Comparison of ENCODE assay signal across 9 mouse cellular contexts in the genomic region with DNA sequence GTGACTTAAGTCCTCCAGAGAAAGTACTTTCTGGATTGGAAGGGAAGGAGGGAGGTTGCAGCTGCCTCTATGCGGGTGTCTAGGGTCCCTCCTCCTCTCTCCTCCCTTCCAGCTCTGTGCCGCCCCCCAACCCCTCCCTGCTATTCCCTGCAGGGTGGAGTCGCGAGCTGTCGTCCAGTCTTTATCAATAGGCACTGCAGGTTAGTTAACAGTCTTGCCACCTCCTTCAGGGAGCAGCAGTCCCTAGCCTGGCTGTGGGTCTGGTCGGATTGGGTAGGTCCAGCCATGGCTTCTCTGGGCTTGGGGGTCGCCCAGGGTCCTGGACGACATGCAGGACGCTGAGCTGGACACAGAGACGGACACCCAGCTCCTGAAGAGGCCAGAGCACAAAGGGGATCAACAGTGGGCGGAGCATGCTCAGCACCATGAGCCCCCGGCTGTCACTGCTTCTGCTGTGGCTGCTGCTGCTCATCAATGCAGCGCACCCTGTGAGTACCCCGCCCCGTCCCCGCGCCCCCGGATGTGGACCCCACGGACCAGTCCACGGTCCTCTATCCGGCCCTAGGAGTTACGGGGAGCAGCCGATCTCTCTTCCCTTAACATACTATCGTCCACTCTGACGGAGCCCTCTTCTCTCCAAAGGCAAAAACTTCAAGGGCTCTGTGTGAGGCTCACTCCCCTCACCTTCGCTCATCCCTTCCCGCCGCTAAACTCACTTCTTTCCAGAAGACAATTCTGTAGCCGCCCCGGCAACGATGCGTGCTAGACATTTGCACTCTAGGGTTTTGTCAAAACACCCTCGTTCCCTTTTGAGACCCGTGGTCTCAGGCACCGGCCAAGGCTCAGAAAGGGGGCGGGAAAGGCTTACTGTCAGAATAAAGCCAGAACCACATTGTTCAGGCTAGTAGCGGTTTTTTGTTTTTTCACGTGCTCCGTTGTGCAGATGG. TPM values are rescaled to one million over a fixed set of nuclear protein-coding genes. Genes with fewer than 3 reads are reported as not detected.
DNase-seq lines count a peak whose midpoint lies in the region; ATAC-seq and TF ChIP-seq lines count a peak whose summit lies in the region.
"Had no signal": no experiment of that assay in that cellular context is flagged by ENCODE, and none has a peak within 500 bp of the region (broad histone marks: within the 10 kb centered on the region; RNA-seq: fewer than 3 reads in every experiment).

TSS of gene Sctr (plus strand) at position 51 of the 947 bp plus-strand sequence.

- peak within 1 kb of the TSS; percentile 81 for H3K4me2 ChIP-seq in heart, embryonic 16.5 days (ENCODE audit: low read depth, low read length)
- peak within 1 kb of the TSS; percentile 82 for H3K4me2 ChIP-seq in hindbrain, embryonic 12.5 days (replicated peaks)
- H3K4me2 ChIP-seq in midbrain, embryonic 13.5 days (replicated peaks): peak within 1 kb of the TSS; percentile 86

- H3K27ac ChIP-seq in heart, embryonic 16.5 days (ENCODE audit: low read length): no peak within 1 kb of the TSS
- H3K27ac ChIP-seq in bone marrow macrophage, adult 2 months (ENCODE audit: insufficient read depth, low read depth, low read length): no peak within 1 kb of the TSS
- no peak within 1 kb of the TSS for H3K27ac ChIP-seq in hindbrain, embryonic 12.5 days
- H3K27ac ChIP-seq in midbrain, embryonic 13.5 days: no peak within 1 kb of the TSS

- peaks cover 24% of the 10 kb centered on the region for H3K4me1 ChIP-seq in heart, embryonic 16.5 days (ENCODE audit: control insufficient read depth, insufficient read depth, low read length)
- no peaks in the 10 kb centered on the region for H3K4me1 ChIP-seq in bone marrow macrophage, adult 2 months (ENCODE audit: control insufficient read depth, insufficient read depth, low read length)
- peaks cover 12% of the 10 kb centered on the region for H3K4me1 ChIP-seq in hindbrain, embryonic 12.5 days
- H3K4me1 ChIP-seq in midbrain, embryonic 13.5 days (replicated peaks): peaks cover 17% of the 10 kb centered on the region

- peaks cover 13% of the 10 kb centered on the region for H3K27me3 ChIP-seq in heart, embryonic 16.5 days (ENCODE audit: control insufficient read depth, insufficient read depth, low read length)
- H3K27me3 ChIP-seq in hindbrain, embryonic 12.5 days: peaks cover 25% of the 10 kb centered on the region
- peaks cover 26% of the 10 kb centered on the region for H3K27me3 ChIP-seq in midbrain, embryonic 13.5 days

- TF ChIP-seq POLR2A in bone marrow macrophage, adult 2 months (IDR thresholded peaks at IDR 0.05; ENCODE audit: borderline replicate concordance, low read depth, low read length): no peak

- no peak for DNase-seq in heart, adult 18-20 months
- no peak for DNase-seq in Muller cell, postnatal 12 days (ENCODE audit: inconsistent ontology term)
- no peak for DNase-seq in thymus, postnatal 10 days (ENCODE audit: low spot score in 2 of 2)

- H3K36me3 ChIP-seq in heart, embryonic 16.5 days (ENCODE audit: control insufficient read depth, insufficient read depth): no peaks in the 10 kb centered on the region
- H3K36me3 ChIP-seq in hindbrain, embryonic 12.5 days: no peaks in the 10 kb centered on the region
- no peaks in the 10 kb centered on the region for H3K36me3 ChIP-seq in midbrain, embryonic 13.5 days

- no peak; the same call in 1 of the 2 replicates for ATAC-seq in heart, embryonic 16.5 days (replicated peaks; ENCODE audit: extremely low read depth, insufficient read depth, low FRiP score)
- ATAC-seq in hindbrain, embryonic 12.5 days (ENCODE audit: low FRiP score): peak; percentile 85
- ATAC-seq in midbrain, embryonic 13.5 days: peak; percentile 85
- ATAC-seq in inflammation-experienced regulatory T-cells, adult 6 months: no peak

- H3K9me3 ChIP-seq in heart, embryonic 16.5 days (replicated peaks; ENCODE audit: control insufficient read depth, low read length): no peaks in the 10 kb centered on the region
- no peaks in the 10 kb centered on the region for H3K9me3 ChIP-seq in hindbrain, embryonic 12.5 days (replicated peaks)
- no peaks in the 10 kb centered on the region for H3K9me3 ChIP-seq in midbrain, embryonic 13.5 days

- no peak for TF ChIP-seq CTCF in bone marrow macrophage, adult 2 months (IDR thresholded peaks at IDR 0.05; ENCODE audit: low read depth, low read length)

- peak within 1 kb of the TSS; percentile 64 for H3K9ac ChIP-seq in heart, embryonic 16.5 days (ENCODE audit: low read length)
- peak within 1 kb of the TSS; percentile 55 for H3K9ac ChIP-seq in hindbrain, embryonic 12.5 days
- peak within 1 kb of the TSS; percentile 67 for H3K9ac ChIP-seq in midbrain, embryonic 13.5 days (replicated peaks)

- 3% methylated on average over 39 of the region's 39 CpGs for WGBS in heart, embryonic 16.5 days
- under 1% methylated on average over 36 of the region's 39 CpGs for WGBS in hindbrain, embryonic 12.5 days
- under 1% methylated on average over 39 of the region's 39 CpGs for WGBS in midbrain, embryonic 13.5 days

- peak within 1 kb of the TSS; percentile 53 for H3K4me3 ChIP-seq in heart, embryonic 16.5 days (ENCODE audit: low read length)
- peak within 1 kb of the TSS; percentile 20; the same call in 1 of the 2 replicates for H3K4me3 ChIP-seq in bone marrow macrophage, adult 2 months (ENCODE audit: insufficient read depth, low read length)
- peak within 1 kb of the TSS; percentile 42 for H3K4me3 ChIP-seq in hindbrain, embryonic 12.5 days
- H3K4me3 ChIP-seq in midbrain, embryonic 13.5 days (replicated peaks): peak within 1 kb of the TSS; percentile 49

RNA-seq across cellular contexts. Expression of gene Sctr, which starts in this region (rescaled TPM):
- 0.11 TPM in 1 of 2 replicates, not detected in the other for polyA plus RNA-seq in heart, embryonic 16.5 days (2015; fragmentation: Nextera tagmentation; extraction: Ambion mirVana)
- under 1 TPM in 1 of 2 experiments, not detected in 1; 0.21 TPM for total RNA-seq in heart, adult 18-20 months (2021)
- polyA plus RNA-seq in bone marrow macrophage, adult 2 months (2012; ENCODE audit: insufficient read depth, insufficient read length, missing spikeins): not detected in 2 replicates
- polyA plus RNA-seq in hindbrain, embryonic 12.5 days (2016; fragmentation: Nextera tagmentation; extraction: Ambion mirVana): 0.78 and 1.0 TPM in 2 replicates
- 0.98 and 1.4 TPM in 2 replicates for polyA plus RNA-seq in midbrain, embryonic 13.5 days (2015; fragmentation: Nextera tagmentation; extraction: Ambion mirVana)
- not detected for polyA plus RNA-seq in inflammation-experienced regulatory T-cells, adult 6 months (2017; shearing (Covaris generic))
- total RNA-seq: MEL had no signal

Comparison
In these comparisons a context has a peak if more than half of its experiments do, and no peak if none do; other contexts are left out.
1. ATAC-seq: peak in hindbrain, embryonic 12.5 days (single experiment) and midbrain, embryonic 13.5 days (single experiment); none in heart, embryonic 16.5 days (single experiment) and inflammation-experienced regulatory T-cells, adult 6 months (single experiment).
2. Peak in every context shown above with its lines, with median percentiles within 50 percentile points of each other: H3K4me2 ChIP-seq, H3K4me3 ChIP-seq and H3K9ac ChIP-seq.